Mouse (Mus musculus): ENCODE measurements around the gene Ablim1. TPM values are rescaled to one million over a fixed set of nuclear protein-coding genes. Genes with fewer than 3 reads are reported as not detected.

The Ablim1 gene
- polyA plus RNA-seq, 2 experiments: 3.0 to 4.7 TPM

DNA sequence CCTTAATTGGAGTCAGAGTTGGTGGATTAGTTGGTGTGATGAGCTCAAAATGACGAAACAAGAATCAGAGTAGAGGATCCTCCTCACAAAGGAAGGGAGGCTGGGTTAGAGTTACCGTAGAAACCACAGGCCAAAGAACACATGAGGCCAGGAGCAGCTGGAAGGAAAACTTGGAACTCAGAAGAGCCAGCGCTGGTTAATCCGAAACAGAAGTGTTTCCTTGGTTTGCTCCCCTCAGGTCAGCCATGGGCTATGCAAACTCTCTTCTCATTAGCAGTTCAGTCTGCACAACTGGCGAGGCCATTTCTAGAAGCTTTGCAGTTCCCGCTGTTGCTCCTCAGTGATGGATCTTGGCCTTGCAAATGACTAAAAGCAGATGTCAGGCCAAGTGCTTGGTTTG, 208.2 kb downstream of the Ablim1 start:
- DNase-seq (ENCODE audit: low read depth in 3 of 3, low spot score in 3 of 3): no peak
- 66% methylated on average over 6 of the region's 6 CpGs for WGBS (ENCODE audit: insufficient replicate concordance)
- H3K27ac ChIP-seq: no peak overlapping the region
- peaks cover 0 to 4% of the 10 kb centered on the region in 2 experiments; a peak in 1 of 4 replicates for H3K4me1 ChIP-seq (replicated peaks; ENCODE audit: control insufficient read depth in 2 of 2, insufficient read depth in 2 of 2, low read length in 1 of 2)
- no peak for TF ChIP-seq CTCF (IDR thresholded peaks at IDR 0.05; ENCODE audit: low read depth)
- TF ChIP-seq EP300 (IDR thresholded peaks at IDR 0.05; ENCODE audit: low read depth): no peak
- no peaks in the 10 kb centered on the region for H3K9me3 ChIP-seq (ENCODE audit: control insufficient read depth, low read length)
- no peak overlapping the region for H3K4me3 ChIP-seq (ENCODE audit: insufficient read depth in 1 of 2, low read depth in 2 of 2, low read length in 2 of 2)
- H3K27me3 ChIP-seq (ENCODE audit: control insufficient read depth, insufficient read depth, low read length): no peaks in the 10 kb centered on the region
- no peak for ATAC-seq (ENCODE audit: insufficient read depth)
- no peak overlapping the region for H3K4me2 ChIP-seq (ENCODE audit: low read depth)
- H3K36me3 ChIP-seq (replicated peaks; ENCODE audit: control insufficient read depth, insufficient read depth, low read depth): no peaks in the 10 kb centered on the region
- no peak overlapping the region for H3K9ac ChIP-seq (replicated peaks)

DNA sequence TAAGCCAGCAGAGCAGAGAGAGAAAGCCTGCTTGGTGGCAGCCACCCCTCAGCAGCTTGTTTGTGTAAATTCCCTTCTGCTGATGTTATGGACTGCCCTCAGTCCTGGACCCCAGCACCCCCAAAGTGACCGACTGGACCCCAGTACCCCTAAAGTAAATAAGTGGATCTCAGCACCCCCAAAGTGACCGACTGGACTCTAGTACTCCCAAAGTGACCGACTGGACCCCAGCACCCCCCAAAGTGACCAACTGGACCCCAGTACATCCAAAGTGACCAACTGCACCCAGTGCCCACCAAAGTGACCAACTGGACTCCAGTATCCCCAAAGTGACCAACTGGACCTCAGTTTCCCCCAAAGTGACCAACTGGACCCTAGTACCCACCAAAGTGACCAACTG, 208.7 kb downstream of the Ablim1 start:
- no peak for TF ChIP-seq CTCF (IDR thresholded peaks at IDR 0.05; ENCODE audit: low read depth)
- TF ChIP-seq EP300 (IDR thresholded peaks at IDR 0.05; ENCODE audit: low read depth): no peak
- Histone ChIP-seq H3K27ac (no peak overlapping the region), H3K27me3 (ENCODE audit: control insufficient read depth, insufficient read depth, low read length) (no peaks in the 10 kb centered on the region), H3K4me1 (replicated peaks; ENCODE audit: control insufficient read depth in 2 of 2, insufficient read depth in 2 of 2, low read length in 1 of 2) (peaks cover 0 to 4% of the 10 kb centered on the region in 2 experiments; a peak in 1 of 4 replicates), H3K9ac (replicated peaks) (no peak overlapping the region), H3K9me3 (ENCODE audit: control insufficient read depth, low read length) (no peaks in the 10 kb centered on the region), H3K4me2 (ENCODE audit: low read depth) (no peak overlapping the region), H3K4me3 (ENCODE audit: insufficient read depth in 1 of 2, low read depth in 2 of 2, low read length in 2 of 2) (no peak overlapping the region), H3K36me3 (replicated peaks; ENCODE audit: control insufficient read depth, insufficient read depth, low read depth) (no peaks in the 10 kb centered on the region)
- WGBS (ENCODE audit: insufficient replicate concordance): 69% methylated on average over 3 of the region's 3 CpGs
- no peak for ATAC-seq (ENCODE audit: insufficient read depth)
- no peak for DNase-seq (ENCODE audit: low read depth in 3 of 3, low spot score in 3 of 3)

DNA sequence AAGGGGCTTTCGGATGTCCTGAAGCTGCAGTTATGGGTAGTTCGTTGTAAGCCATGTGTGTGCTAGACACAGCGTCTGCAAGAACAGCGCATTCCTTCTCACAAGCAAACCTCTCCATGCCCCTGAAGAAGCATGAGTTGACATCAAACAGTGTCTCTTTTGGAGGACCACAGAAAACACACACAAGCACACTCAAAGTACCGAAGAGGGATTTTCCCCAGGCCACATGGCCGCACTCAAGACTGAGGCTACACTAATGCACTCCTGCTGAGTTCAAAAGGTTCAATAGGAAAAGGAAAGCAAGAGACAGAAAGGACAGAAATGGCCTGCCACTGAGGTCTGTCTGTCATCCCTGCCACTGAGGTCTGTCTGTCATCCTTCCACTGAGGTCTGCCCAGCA, 209.6 kb downstream of the Ablim1 start:
- no peak for ATAC-seq (ENCODE audit: insufficient read depth)
- H3K9ac ChIP-seq (replicated peaks): no peak overlapping the region
- TF ChIP-seq EP300 (IDR thresholded peaks at IDR 0.05; ENCODE audit: low read depth) (no peak), CTCF (IDR thresholded peaks at IDR 0.05; ENCODE audit: low read depth) (no peak)
- H3K27me3 ChIP-seq (ENCODE audit: control insufficient read depth, insufficient read depth, low read length): no peaks in the 10 kb centered on the region
- WGBS (ENCODE audit: insufficient replicate concordance): 64% methylated on average over 6 of the region's 6 CpGs
- H3K36me3 ChIP-seq (replicated peaks; ENCODE audit: control insufficient read depth, insufficient read depth, low read depth): no peaks in the 10 kb centered on the region
- H3K9me3 ChIP-seq (ENCODE audit: control insufficient read depth, low read length): no peaks in the 10 kb centered on the region
- DNase-seq (ENCODE audit: low read depth in 3 of 3, low spot score in 3 of 3): no peak
- no peak overlapping the region for H3K4me2 ChIP-seq (ENCODE audit: low read depth)
- peaks cover 0 to 4% of the 10 kb centered on the region in 2 experiments; a peak in 1 of 4 replicates for H3K4me1 ChIP-seq (replicated peaks; ENCODE audit: control insufficient read depth in 2 of 2, insufficient read depth in 2 of 2, low read length in 1 of 2)
- H3K27ac ChIP-seq: no peak overlapping the region
- no peak overlapping the region for H3K4me3 ChIP-seq (ENCODE audit: insufficient read depth in 1 of 2, low read depth in 2 of 2, low read length in 2 of 2)

DNA sequence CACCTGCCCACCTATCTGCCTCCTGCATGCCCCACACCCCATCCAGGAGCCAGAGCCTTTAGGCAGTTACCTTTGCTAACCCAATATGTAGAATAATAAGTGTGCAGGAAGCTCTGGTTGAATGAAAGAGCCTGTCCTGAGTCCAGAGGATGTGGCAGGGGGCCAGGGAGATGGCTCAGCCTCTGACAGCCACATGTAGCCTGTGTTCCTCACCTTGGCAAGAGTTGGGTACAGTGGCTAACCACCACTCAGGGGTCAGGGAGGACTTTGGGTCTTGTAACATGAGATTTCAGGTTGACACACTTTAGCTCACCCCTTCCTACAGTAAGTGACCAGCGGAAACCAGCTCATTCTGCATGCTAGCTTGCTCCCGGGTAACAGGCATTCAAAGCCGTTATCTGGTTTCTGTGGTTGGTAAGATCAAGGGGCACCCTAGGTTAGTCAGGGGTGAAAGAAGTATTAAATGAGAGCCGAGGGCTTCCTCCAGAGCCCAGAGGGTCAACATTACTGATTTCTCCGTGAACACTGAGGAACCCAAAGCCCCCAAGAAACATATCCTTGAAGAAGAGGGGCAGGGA, 210.5 kb downstream of the Ablim1 start:
- ATAC-seq (ENCODE audit: insufficient read depth): no peak
- H3K27me3 ChIP-seq (ENCODE audit: control insufficient read depth, insufficient read depth, low read length): no peaks in the 10 kb centered on the region

DNA sequence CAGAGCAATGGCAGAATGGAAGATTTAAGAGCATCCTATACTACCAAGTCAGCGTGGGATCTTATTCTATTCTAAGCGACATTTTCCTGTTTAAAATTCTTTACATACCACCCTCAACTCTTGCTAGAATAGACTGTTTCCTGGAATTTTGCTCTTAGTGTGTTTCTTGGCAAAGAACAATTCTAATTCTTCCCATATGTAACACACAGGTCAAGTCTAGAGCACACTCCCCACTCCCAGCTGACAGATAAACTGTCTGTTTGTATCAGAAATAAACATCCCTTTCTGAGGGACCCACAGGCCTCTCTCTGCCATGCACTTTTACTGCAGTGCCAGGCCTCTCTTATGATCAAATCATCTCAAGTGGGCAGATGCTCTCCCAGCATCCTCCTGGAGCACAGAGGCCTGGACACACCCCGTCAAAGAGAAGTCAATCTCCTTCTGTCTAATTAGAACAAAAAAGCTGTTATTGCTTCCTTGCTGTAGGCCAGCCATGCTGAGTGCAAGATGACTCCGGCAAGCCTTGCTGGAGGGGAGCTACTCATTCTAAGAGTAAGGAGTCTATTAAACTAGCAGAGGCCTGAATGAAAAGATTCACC, 211.3 kb downstream of the Ablim1 start:
- no peak for ATAC-seq (ENCODE audit: insufficient read depth)
- Histone ChIP-seq H3K27me3 (ENCODE audit: control insufficient read depth, insufficient read depth, low read length) (no peaks in the 10 kb centered on the region), H3K36me3 (replicated peaks; ENCODE audit: control insufficient read depth, insufficient read depth, low read depth) (no peaks in the 10 kb centered on the region), H3K4me2 (ENCODE audit: low read depth) (no peak overlapping the region), H3K27ac (no peak overlapping the region), H3K9me3 (ENCODE audit: control insufficient read depth, low read length) (no peaks in the 10 kb centered on the region), H3K9ac (replicated peaks) (no peak overlapping the region), H3K4me3 (ENCODE audit: insufficient read depth in 1 of 2, low read depth in 2 of 2, low read length in 2 of 2) (no peak overlapping the region), H3K4me1 (replicated peaks; ENCODE audit: control insufficient read depth in 2 of 2, insufficient read depth in 2 of 2, low read length in 1 of 2) (peaks cover 0 to 4% of the 10 kb centered on the region in 2 experiments; a peak in 1 of 4 replicates)
- 54% methylated on average over 4 of the region's 4 CpGs for WGBS (ENCODE audit: insufficient replicate concordance)
- no peak for DNase-seq (ENCODE audit: low read depth in 3 of 3, low spot score in 3 of 3)
- TF ChIP-seq CTCF (IDR thresholded peaks at IDR 0.05; ENCODE audit: low read depth): no peak
- no peak for TF ChIP-seq EP300 (IDR thresholded peaks at IDR 0.05; ENCODE audit: low read depth)

More for the DNA sequence above, 210.5 kb downstream of the Ablim1 start:
- H3K4me3 ChIP-seq (ENCODE audit: insufficient read depth in 1 of 2, low read depth in 2 of 2, low read length in 2 of 2): no peak overlapping the region
- DNase-seq (ENCODE audit: low read depth in 3 of 3, low spot score in 3 of 3): no peak
- no peak overlapping the region for H3K9ac ChIP-seq (replicated peaks)
- H3K9me3 ChIP-seq (ENCODE audit: control insufficient read depth, low read length): no peaks in the 10 kb centered on the region
- H3K27ac ChIP-seq: no peak overlapping the region
- H3K4me1 ChIP-seq (replicated peaks; ENCODE audit: control insufficient read depth in 2 of 2, insufficient read depth in 2 of 2, low read length in 1 of 2): peaks cover 0 to 4% of the 10 kb centered on the region in 2 experiments; a peak in 1 of 4 replicates
- WGBS (ENCODE audit: insufficient replicate concordance): 18% methylated on average over 5 of the region's 5 CpGs
- H3K36me3 ChIP-seq (replicated peaks; ENCODE audit: control insufficient read depth, insufficient read depth, low read depth): no peaks in the 10 kb centered on the region
- TF ChIP-seq EP300 (IDR thresholded peaks at IDR 0.05; ENCODE audit: low read depth) (no peak), CTCF (IDR thresholded peaks at IDR 0.05; ENCODE audit: low read depth) (no peak)
- H3K4me2 ChIP-seq (ENCODE audit: low read depth): no peak overlapping the region
